Mouse (Mus musculus) embryonic facial prominence, embryonic 14.5 days (tissue): ENCODE results near the gene Pla2g4a. TPM values are rescaled to one million over a fixed set of nuclear protein-coding genes. Genes with fewer than 3 reads are reported as not detected.

ENCODE experiments used
- ATAC-seq: fragments of 200-750 bp; cut with Nextera tagmentation; 2 replicates; pipeline ENCODE4 v1.8.0; 2017; ENCODE audit warnings: low read depth, moderate number of reproducible peaks, moderate TSS enrichment
- DNase-seq: peaks from one replicate; pipeline ENCODE4 v3.0.0-alpha.2; 2015; ENCODE audit warnings: low spot score
- H3K27ac ChIP-seq: fragments of 300-500 bp; sonication (generic); replicated peaks from 2 replicates; pipeline ENCODE4 v1.5.1; 2014; ENCODE audit warnings: low read depth, mild to moderate bottlenecking, low read length, moderate library complexity
- H3K27me3 ChIP-seq: fragments of 300-500 bp; sonication (generic); replicated peaks from 2 replicates; pipeline ENCODE4 v1.6.1; 2014; ENCODE audit warnings: low read length; ENCODE audit not compliant: control insufficient read depth, insufficient read depth
- H3K36me3 ChIP-seq: fragments of 300-500 bp; sonication (generic); 2 replicates; pipeline ENCODE4 v1.6.1; 2014; ENCODE audit warnings: low read length, mixed read lengths; ENCODE audit not compliant: control insufficient read depth, insufficient read depth
- H3K4me1 ChIP-seq: fragments of 300-500 bp; sonication (generic); 2 replicates; pipeline ENCODE4 v1.6.1; 2014; ENCODE audit warnings: antibody characterized with exemption, low read length; ENCODE audit not compliant: control insufficient read depth, insufficient read depth
- H3K4me2 ChIP-seq: fragments of 300-500 bp; sonication (generic); 2 replicates; pipeline ENCODE4 v1.6.1; 2014; ENCODE audit warnings: low read depth, mild to moderate bottlenecking, low read length, moderate library complexity, mixed read lengths
- H3K4me3 ChIP-seq: fragments of 300-500 bp; sonication (generic); 2 replicates; pipeline ENCODE4 v1.5.1; 2014; ENCODE audit warnings: low read depth, mild to moderate bottlenecking, low read length
- H3K9ac ChIP-seq: fragments of 300-500 bp; sonication (generic); 2 replicates; pipeline ENCODE4 v1.6.1; 2014; ENCODE audit warnings: low read depth, mild to moderate bottlenecking, low read length, moderate library complexity, mixed read lengths
- H3K9me3 ChIP-seq: fragments of 300-500 bp; sonication (generic); 2 replicates; pipeline ENCODE4 v1.6.1; 2016; ENCODE audit warnings: low read length; ENCODE audit not compliant: control insufficient read depth
- WGBS: fragments of 180-500 bp; shearing (Covaris S2); extraction: QIAGEN DNeasy Blood & Tissue Kit; methylation state at CpG from one replicate; pipeline ENCODE4 v1.1.7; 2014; 5-methylcytosine and 5-hydroxymethylcytosine counted together
- polyA plus RNA-seq: library from polyadenylated mRNA; unstranded; fragments of >200 nt; fragmentation: Nextera tagmentation; extraction: Ambion mirVana; gene quantifications from 2 replicates; pipeline ENCODE4 v1.2.1, GENCODE M21; 2014

Pla2g4a gene
- polyA plus RNA-seq, 1 experiment from 2014 or later: 19.5 TPM

- Histone ChIP-seq H3K4me2 (no peak overlapping the region), H3K27me3 (no peaks in the 10 kb centered on the region)
These were observed 2.0 kb downstream of the Pla2g4a start for GRCm38 (mm10) chr1:149959069-149959468.

GRCm38 (mm10) chr1:149955482-149955881 is 5.6 kb downstream of the Pla2g4a start:
- no peaks in the 10 kb centered on the region for H3K9me3 ChIP-seq
- peaks cover 3% of the 10 kb centered on the region; the same call in 1 of the 2 replicates for H3K4me1 ChIP-seq
- no peak overlapping the region for H3K4me2 ChIP-seq
- DNase-seq (peak; percentile 15), ATAC-seq (no peak)
- WGBS: 78% methylated on average over 4 of the region's 4 CpGs
- H3K27me3 ChIP-seq: no peaks in the 10 kb centered on the region
- H3K4me3 ChIP-seq: no peak overlapping the region
- no peaks in the 10 kb centered on the region for H3K36me3 ChIP-seq
- H3K27ac ChIP-seq: no peak overlapping the region
- H3K9ac ChIP-seq: no peak overlapping the region

More at GRCm38 (mm10) chr1:149959069-149959468, 2.0 kb downstream of the Pla2g4a start:
- WGBS: 67% methylated on average over 1 of the region's 1 CpGs
- DNase-seq (no peak), ATAC-seq (no peak)
- H3K27ac ChIP-seq: no peak overlapping the region
- H3K36me3 ChIP-seq: no peaks in the 10 kb centered on the region
- no peak overlapping the region for H3K9ac ChIP-seq
- H3K9me3 ChIP-seq: no peaks in the 10 kb centered on the region
- peaks cover 6% of the 10 kb centered on the region; the same call in 1 of the 2 replicates for H3K4me1 ChIP-seq
- H3K4me3 ChIP-seq: no peak overlapping the region

- H3K4me2 ChIP-seq: no peak overlapping the region
- peaks cover 3% of the 10 kb centered on the region; the same call in 1 of the 2 replicates for H3K4me1 ChIP-seq
- no peak overlapping the region for H3K27ac ChIP-seq
- H3K9ac ChIP-seq: no peak overlapping the region
- no peaks in the 10 kb centered on the region for H3K36me3 ChIP-seq
- no peaks in the 10 kb centered on the region for H3K9me3 ChIP-seq
- no peak overlapping the region for H3K4me3 ChIP-seq
- DNase-seq (no peak), ATAC-seq (no peak)
- 88% methylated on average over 6 of the region's 6 CpGs for WGBS
- H3K27me3 ChIP-seq: no peaks in the 10 kb centered on the region
These were observed 7.1 kb downstream of the Pla2g4a start for GRCm38 (mm10) chr1:149954026-149954425.

GRCm38 (mm10) chr1:149952050-149952449 is 9.0 kb downstream of the Pla2g4a start:
- Histone ChIP-seq H3K9ac (no peak overlapping the region), H3K27ac (no peak overlapping the region), H3K4me2 (no peak overlapping the region), H3K9me3 (no peaks in the 10 kb centered on the region), H3K27me3 (no peaks in the 10 kb centered on the region), H3K4me1 (peaks cover 3% of the 10 kb centered on the region; the same call in 1 of the 2 replicates), H3K4me3 (no peak overlapping the region), H3K36me3 (no peaks in the 10 kb centered on the region)
- no peak for DNase-seq
- ATAC-seq: no peak

- Histone ChIP-seq H3K9ac (no peak overlapping the region), H3K4me3 (no peak overlapping the region), H3K36me3 (no peaks in the 10 kb centered on the region), H3K27ac (no peak overlapping the region), H3K4me2 (no peak overlapping the region), H3K9me3 (no peaks in the 10 kb centered on the region), H3K27me3 (no peaks in the 10 kb centered on the region), H3K4me1 (peaks cover 3% of the 10 kb centered on the region; the same call in 1 of the 2 replicates)
- ATAC-seq: no peak
- no peak for DNase-seq
- 76% methylated on average over 3 of the region's 3 CpGs for WGBS
These were observed 10.4 kb downstream of the Pla2g4a start for GRCm38 (mm10) chr1:149950656-149951055.

GRCm38 (mm10) chr1:149950254-149950653 is 10.8 kb downstream of the Pla2g4a start:
- no peak overlapping the region for H3K9ac ChIP-seq
- no peak overlapping the region for H3K27ac ChIP-seq
- H3K4me1 ChIP-seq: no peaks in the 10 kb centered on the region
- WGBS: 75% methylated on average over 1 of the region's 1 CpGs
- no peak for DNase-seq
- no peak for ATAC-seq
- H3K27me3 ChIP-seq: no peaks in the 10 kb centered on the region
- no peak overlapping the region for H3K4me2 ChIP-seq
- no peaks in the 10 kb centered on the region for H3K36me3 ChIP-seq
- H3K9me3 ChIP-seq: no peaks in the 10 kb centered on the region
- no peak overlapping the region for H3K4me3 ChIP-seq

GRCm38 (mm10) chr1:149949334-149949733 is 11.8 kb downstream of the Pla2g4a start:
- ATAC-seq: no peak

GRCm38 (mm10) chr1:149948066-149948825 is 12.8 kb downstream of the Pla2g4a start:
- Histone ChIP-seq H3K4me1 (no peaks in the 10 kb centered on the region), H3K9ac (no peak overlapping the region), H3K36me3 (no peaks in the 10 kb centered on the region), H3K4me3 (no peak overlapping the region), H3K27ac (no peak overlapping the region), H3K9me3 (no peaks in the 10 kb centered on the region), H3K4me2 (no peak overlapping the region), H3K27me3 (no peaks in the 10 kb centered on the region)
- DNase-seq: no peak
- WGBS: 82% methylated on average over 8 of the region's 8 CpGs
- ATAC-seq: no peak

More at GRCm38 (mm10) chr1:149949334-149949733, 11.8 kb downstream of the Pla2g4a start:
- Histone ChIP-seq H3K4me2 (no peak overlapping the region), H3K27ac (no peak overlapping the region), H3K4me3 (no peak overlapping the region), H3K9me3 (no peaks in the 10 kb centered on the region), H3K27me3 (no peaks in the 10 kb centered on the region), H3K4me1 (no peaks in the 10 kb centered on the region), H3K36me3 (no peaks in the 10 kb centered on the region), H3K9ac (no peak overlapping the region)
- DNase-seq: no peak
- WGBS: 87% methylated on average over 1 of the region's 1 CpGs

GRCm38 (mm10) chr1:149946993-149947392 is 14.1 kb downstream of the Pla2g4a start:
- H3K9me3 ChIP-seq: no peaks in the 10 kb centered on the region
- WGBS: 48% methylated on average over 5 of the region's 5 CpGs
- ATAC-seq (no peak), DNase-seq (peak; percentile 25)
- H3K27me3 ChIP-seq: no peaks in the 10 kb centered on the region
- H3K36me3 ChIP-seq: no peaks in the 10 kb centered on the region
- no peaks in the 10 kb centered on the region for H3K4me1 ChIP-seq
- H3K27ac ChIP-seq: no peak overlapping the region
- no peak overlapping the region for H3K9ac ChIP-seq
- no peak overlapping the region for H3K4me3 ChIP-seq
- H3K4me2 ChIP-seq: no peak overlapping the region
